Mouse (Mus musculus) kidney, embryonic 16.5 days (tissue): ENCODE results near the gene Wnt16. TPM values are rescaled to one million over a fixed set of nuclear protein-coding genes. Genes with fewer than 3 reads are reported as not detected.

Experiments used
- ATAC-seq: fragments of 200-750 bp; cut with Nextera tagmentation; 2 replicates; pipeline ENCODE4 v1.8.0; 2017; ENCODE audit warnings: moderate TSS enrichment; ENCODE audit not compliant: low FRiP score, low TSS enrichment
- H3K27ac ChIP-seq: fragments of 300-500 bp; sonication (generic); 2 replicates; pipeline ENCODE4 v1.5.1; 2014; ENCODE audit warnings: low read length
- H3K27me3 ChIP-seq: fragments of 300-500 bp; sonication (generic); 2 replicates; pipeline ENCODE4 v1.6.1; 2014; ENCODE audit warnings: low read length, control low read depth, mixed read lengths; ENCODE audit not compliant: insufficient read depth
- H3K36me3 ChIP-seq: fragments of 300-500 bp; sonication (generic); 2 replicates; pipeline ENCODE4 v1.6.1; 2014; ENCODE audit warnings: low read length, control low read depth, mixed read lengths; ENCODE audit not compliant: insufficient read depth
- H3K4me1 ChIP-seq: fragments of 300-500 bp; sonication (generic); 2 replicates; pipeline ENCODE4 v1.6.1; 2014; ENCODE audit warnings: low read length, control low read depth, mixed read lengths; ENCODE audit not compliant: insufficient read depth
- H3K4me2 ChIP-seq: fragments of 300-500 bp; sonication (generic); replicated peaks from 2 replicates; pipeline ENCODE4 v1.6.1; 2014; ENCODE audit warnings: low read depth, low read length
- H3K4me3 ChIP-seq: fragments of 300-500 bp; sonication (generic); 2 replicates; pipeline ENCODE4 v1.5.1; 2014; ENCODE audit warnings: mild to moderate bottlenecking, low read length
- H3K9ac ChIP-seq: fragments of 300-500 bp; sonication (generic); replicated peaks from 2 replicates; pipeline ENCODE4 v1.6.1; 2014; ENCODE audit warnings: low read length
- H3K9me3 ChIP-seq: fragments of 300-500 bp; sonication (generic); 2 replicates; pipeline ENCODE4 v1.6.1; 2016; ENCODE audit warnings: low read length, control low read depth
- WGBS: fragments of 180-500 bp; shearing (Covaris S2); extraction: QIAGEN DNeasy Blood & Tissue Kit; methylation state at CpG from one replicate; pipeline ENCODE4 v1.1.7; 2014; 5-methylcytosine and 5-hydroxymethylcytosine counted together
- polyA plus RNA-seq: library from polyadenylated mRNA; unstranded; fragments of >200 nt; fragmentation: Nextera tagmentation; extraction: Ambion mirVana; gene quantifications from 2 replicates; pipeline ENCODE4 v1.2.1, GENCODE M21; 2015

Gene Wnt16
- polyA plus RNA-seq, 1 experiment from 2014 or later, result 0.87 TPM

DNA sequence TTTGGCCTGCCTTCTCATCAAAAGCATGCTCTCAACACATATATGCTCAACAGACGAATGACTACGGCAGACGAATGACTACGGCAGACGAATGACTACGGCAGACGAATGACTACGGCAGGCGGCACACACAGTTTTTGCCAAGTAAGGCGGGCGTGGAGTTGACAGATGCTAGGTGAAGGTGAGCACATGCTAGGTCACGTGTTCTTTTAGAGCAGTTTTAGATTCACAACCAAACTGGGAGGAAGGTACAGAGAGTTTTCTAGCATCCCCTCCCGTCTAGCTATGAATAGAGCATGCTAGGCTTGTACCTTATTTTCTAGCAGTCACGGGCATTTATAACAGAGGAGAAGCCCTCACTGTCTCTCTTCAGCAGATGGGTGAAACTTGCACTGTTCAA lies 52.8 kb downstream of the Wnt16 start:
- Histone ChIP-seq H3K36me3 (peaks cover 31% of the 10 kb centered on the region; the same call in 1 of the 2 replicates), H3K4me3 (no peak overlapping the region), H3K9ac (no peak overlapping the region), H3K9me3 (no peaks in the 10 kb centered on the region), H3K4me1 (peaks cover 9% of the 10 kb centered on the region; the same call in 1 of the 2 replicates), H3K27me3 (no peaks in the 10 kb centered on the region), H3K4me2 (no peak overlapping the region), H3K27ac (no peak overlapping the region)
- no peak for ATAC-seq
- WGBS, result 94% methylated on average over 14 of the region's 14 CpGs

GRCm38 (mm10) chr6:22343292-22343691 lies 55.3 kb downstream of the Wnt16 start:
- no peak for ATAC-seq
- Histone ChIP-seq H3K36me3 (peaks cover 24% of the 10 kb centered on the region; the same call in 1 of the 2 replicates), H3K9me3 (no peaks in the 10 kb centered on the region), H3K4me3 (no peak overlapping the region), H3K9ac (no peak overlapping the region), H3K27me3 (no peaks in the 10 kb centered on the region), H3K27ac (no peak overlapping the region), H3K4me2 (no peak overlapping the region), H3K4me1 (peaks cover 17% of the 10 kb centered on the region; the same call in 1 of the 2 replicates)
- 92% methylated on average over 3 of the region's 3 CpGs for WGBS

DNA sequence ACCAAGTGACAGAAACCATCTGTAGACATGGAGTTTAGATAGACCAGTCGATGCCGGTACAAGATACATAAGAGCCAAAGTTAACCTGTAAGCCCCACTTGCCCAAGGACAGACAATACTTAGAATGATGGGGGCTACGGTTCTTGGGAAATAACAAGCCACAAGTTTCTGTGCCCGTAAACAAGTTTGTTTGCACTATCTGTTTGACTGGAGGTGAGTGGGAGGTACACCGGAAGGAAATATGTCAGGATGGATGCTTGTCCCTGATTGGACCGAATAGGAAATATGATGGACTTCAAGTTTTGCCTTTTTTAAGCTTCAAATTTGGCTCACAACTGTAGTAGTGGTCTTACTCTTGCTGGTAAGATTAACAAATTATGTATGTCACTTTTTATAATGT lies 55.7 kb downstream of the Wnt16 start:
- H3K4me2 ChIP-seq, result no peak overlapping the region
- 89% methylated on average over 6 of the region's 6 CpGs for WGBS
- ATAC-seq, result no peak

GRCm38 (mm10) chr6:22344443-22344842 lies 56.4 kb downstream of the Wnt16 start:
- H3K27me3 ChIP-seq, result no peaks in the 10 kb centered on the region
- H3K9ac ChIP-seq, result no peak overlapping the region
- WGBS, result 39% methylated on average over 6 of the region's 6 CpGs
- peaks cover 19% of the 10 kb centered on the region; the same call in 1 of the 2 replicates for H3K4me1 ChIP-seq
- no peak overlapping the region for H3K27ac ChIP-seq
- H3K4me2 ChIP-seq, result no peak overlapping the region
- no peak overlapping the region for H3K4me3 ChIP-seq
- H3K36me3 ChIP-seq, result peaks cover 14% of the 10 kb centered on the region; the same call in 1 of the 2 replicates
- H3K9me3 ChIP-seq, result no peaks in the 10 kb centered on the region
- no peak for ATAC-seq

More for the DNA sequence above, 55.7 kb downstream of the Wnt16 start:
- Histone ChIP-seq H3K27me3 (no peaks in the 10 kb centered on the region), H3K36me3 (peaks cover 21% of the 10 kb centered on the region; the same call in 1 of the 2 replicates), H3K9me3 (no peaks in the 10 kb centered on the region), H3K4me1 (peaks cover 17% of the 10 kb centered on the region; the same call in 1 of the 2 replicates), H3K27ac (no peak overlapping the region), H3K4me3 (no peak overlapping the region), H3K9ac (no peak overlapping the region)

GRCm38 (mm10) chr6:22347132-22347902 lies 59.3 kb downstream of the Wnt16 start:
- no peak overlapping the region for H3K27ac ChIP-seq
- H3K4me2 ChIP-seq, result no peak overlapping the region
- no peak overlapping the region for H3K9ac ChIP-seq
- H3K27me3 ChIP-seq, result no peaks in the 10 kb centered on the region
- 54% methylated on average over 8 of the region's 8 CpGs for WGBS
- no peaks in the 10 kb centered on the region for H3K9me3 ChIP-seq
- no peak overlapping the region for H3K4me3 ChIP-seq
- peaks cover 34% of the 10 kb centered on the region for H3K4me1 ChIP-seq
- peak; percentile 53 for ATAC-seq
- H3K36me3 ChIP-seq, result no peaks in the 10 kb centered on the region

Other genes starting within 250 kb of the Wnt16 start
- 59.1 and 62.0 TPM in 2 replicates for gene Fam3c, start 68.0 kb downstream of the Wnt16 start, polyA plus RNA-seq